ENCODE assay signal across 9 mouse cellular contexts in genomic region chr12:84487324-84488056, GRCm38 (mm10). TPM values are rescaled to one million over a fixed set of nuclear protein-coding genes. Genes with fewer than 3 reads are reported as not detected.
DNase-seq lines count a peak whose midpoint lies in the region; ATAC-seq and TF ChIP-seq lines count a peak whose summit lies in the region.
"Had no signal": no experiment of that assay in that cellular context is flagged by ENCODE, and none has a peak within 500 bp of the region (broad histone marks: within the 10 kb centered on the region; RNA-seq: fewer than 3 reads in every experiment).

No protein-coding gene starts in this region.

- 56% methylated on average over 8 of the region's 8 CpGs for WGBS in liver, postnatal 0 days (ENCODE audit: insufficient replicate concordance)

- no peak overlapping the region for H3K9ac ChIP-seq in liver, postnatal 0 days (replicated peaks)
- H3K9ac ChIP-seq: liver, embryonic 15.5 days had no signal

- no peaks in the 10 kb centered on the region for H3K4me1 ChIP-seq in liver, postnatal 0 days (ENCODE audit: insufficient read depth)

- H3K4me3 ChIP-seq in liver, postnatal 0 days (ENCODE audit: low read depth, low read length), result no peak overlapping the region
- H3K4me3 ChIP-seq: liver, embryonic 15.5 days had no signal

- no peak overlapping the region for H3K4me2 ChIP-seq in liver, postnatal 0 days (ENCODE audit: low read depth, low read length)
- H3K4me2 ChIP-seq: liver, embryonic 15.5 days had no signal

- no peak for ATAC-seq in inflammation-experienced regulatory T-cells, adult 6 months
- ATAC-seq in liver, postnatal 0 days, result no peak

- H3K36me3 ChIP-seq in liver, postnatal 0 days (replicated peaks; ENCODE audit: insufficient read depth, low read length), result no peaks in the 10 kb centered on the region; the same call in 1 of the 2 replicates
- H3K36me3 ChIP-seq: liver, embryonic 15.5 days had no signal

- no peaks in the 10 kb centered on the region for H3K9me3 ChIP-seq in liver, postnatal 0 days (ENCODE audit: low read length)
- H3K9me3 ChIP-seq: liver, embryonic 15.5 days had no signal

- no peak for TF ChIP-seq CTCF in liver, postnatal 0 days (IDR thresholded peaks at IDR 0.05; ENCODE audit: low read depth)

- no peaks in the 10 kb centered on the region for H3K27me3 ChIP-seq in liver, postnatal 0 days (ENCODE audit: insufficient read depth, low read length)
- H3K27me3 ChIP-seq: liver, embryonic 15.5 days had no signal

- peak; percentile 3 for DNase-seq in layer of hippocampus, adult 9-10 months (ENCODE audit: low spot score)
- DNase-seq in layer of hippocampus, postnatal 14 days (ENCODE audit: low spot score in 2 of 2), result no peak
- peak; percentile 45 to 47 for DNase-seq in heart, adult 9 months (ENCODE audit: low spot score in 2 of 2)
- peak; percentile 28 for DNase-seq in kidney, postnatal 14 days
- DNase-seq in neural tube, embryonic 10.5 days (ENCODE audit: extremely low spot score, low spot score), result peak; percentile 29
- DNase-seq in liver, postnatal 0 days, result no peak
- no peak for DNase-seq in natural killer cell, adult 2 months (ENCODE audit: low spot score in 2 of 2)

- no peak for TF ChIP-seq EP300 in liver, postnatal 0 days (IDR thresholded peaks at IDR 0.05; ENCODE audit: low read depth)

- no peak overlapping the region for H3K27ac ChIP-seq in liver, postnatal 0 days (ENCODE audit: low read depth)
- H3K27ac ChIP-seq: liver, embryonic 15.5 days had no signal

RNA-seq across cellular contexts. Expression of gene Lin52, which starts 36.3 kb away (rescaled TPM):
- 10 to 100 TPM; 17.4 to 20.3 TPM for total RNA-seq in layer of hippocampus, postnatal 14 days (2021)
- polyA plus RNA-seq in inflammation-experienced regulatory T-cells, adult 6 months (2017; shearing (Covaris generic)), result 10 to 100 TPM; 25.6 to 29.4 (median 25.6) TPM
- 7.8 and 8.1 TPM in 2 replicates for polyA plus RNA-seq in liver, postnatal 0 days (2015; fragmentation: Nextera tagmentation; extraction: Ambion mirVana)

RNA-seq across cellular contexts. Expression of gene Aldh6a1, which starts 36.7 kb away (rescaled TPM):
- 10 to 100 TPM; 45.5 to 51.4 TPM for total RNA-seq in layer of hippocampus, postnatal 14 days (2021)
- polyA plus RNA-seq in inflammation-experienced regulatory T-cells, adult 6 months (2017; shearing (Covaris generic)), result 10 to 100 TPM in 2 of 3 experiments, 1 to 10 TPM in 1; 3.9 to 17.8 (median 16.4) TPM
- polyA plus RNA-seq in liver, postnatal 0 days (2015; fragmentation: Nextera tagmentation; extraction: Ambion mirVana), result 98.3 and 99.4 TPM in 2 replicates

Comparison
In these comparisons a context has a peak if more than half of its experiments do, and no peak if none do; other contexts are left out.
1. DNase-seq: peak in layer of hippocampus, adult 9-10 months (single experiment), heart, adult 9 months (2 of 2), kidney, postnatal 14 days (single experiment) and neural tube, embryonic 10.5 days (single experiment); none in layer of hippocampus, postnatal 14 days (0 of 2), liver, postnatal 0 days (single experiment) and natural killer cell, adult 2 months (0 of 2).